Mouse (Mus musculus): ENCODE measurements at regions not wholly inside any gene's neighbourhood (a gene's known extent, or its start where the extent isn't known, plus 50 kb on each side); places are given as distances from the start of the nearest gene placed in this dataset.

DNA sequence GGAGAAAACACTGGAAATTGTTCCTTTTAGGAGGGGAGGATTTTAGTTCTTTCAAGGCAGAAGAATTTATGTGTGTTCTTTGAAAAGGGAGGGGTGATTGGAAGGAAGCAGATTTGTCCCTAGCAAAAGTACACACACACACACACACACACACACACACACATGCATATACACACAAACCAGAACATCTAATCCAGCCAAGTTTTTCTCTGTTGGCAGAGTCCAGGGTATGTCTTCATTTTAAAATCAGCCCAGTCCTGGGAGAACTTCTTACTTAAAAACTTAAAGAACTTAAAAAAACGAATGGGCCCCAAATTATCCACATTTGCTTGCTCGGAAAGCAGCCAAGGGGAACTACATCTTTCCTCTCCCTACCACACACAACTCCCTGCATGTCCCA, 290.5 kb downstream of the Tmem38b start:
- TF ChIP-seq POLR2A (IDR thresholded peaks at IDR 0.05; ENCODE audit: low read depth, low read length) = no peak
- TF ChIP-seq CTCF (IDR thresholded peaks at IDR 0.05; ENCODE audit: extremely low read depth, insufficient read depth, insufficient read length, insufficient replicate concordance) = no peak

Measured in spleen, adult 2 months (tissue).